Mouse (Mus musculus): ENCODE data around the gene Nsf.

- no peak for TF ChIP-seq POLR2A (IDR thresholded peaks at IDR 0.05; ENCODE audit: insufficient read depth, low read depth, low read length)
- no peak for TF ChIP-seq CTCF (IDR thresholded peaks at IDR 0.05; ENCODE audit: insufficient read depth, low read depth, low read length)
Observed at GRCm38 (mm10) chr11:103910993-103911585, 42.8 kb downstream of the Nsf start.

Measured in olfactory bulb, adult 2 months (tissue).